Mouse (Mus musculus): ENCODE measurements at regions not wholly inside any gene's neighbourhood (a gene's known extent, or its start where the extent isn't known, plus 50 kb on each side); places are given as distances from the start of the nearest gene placed in this dataset.

DNA sequence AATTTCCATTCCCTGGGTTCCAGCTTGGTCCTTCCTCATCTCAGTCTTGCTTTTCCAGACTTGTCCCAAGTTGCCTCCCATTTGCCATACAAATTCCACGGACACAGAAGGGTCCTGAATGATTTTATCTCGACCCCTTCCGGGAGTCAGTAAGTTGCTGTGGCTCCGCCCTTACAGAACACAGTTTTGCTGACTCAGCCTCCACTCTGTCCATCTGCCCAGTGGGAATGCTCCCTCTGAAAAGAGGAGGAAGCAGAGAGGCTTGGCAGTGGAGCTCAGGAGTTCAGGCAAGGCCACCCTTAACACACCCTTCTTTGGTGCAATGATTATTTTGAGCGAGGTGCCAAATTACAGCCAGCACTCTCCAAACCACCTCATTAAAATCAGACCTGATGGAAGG is 213.9 kb upstream of the Prok2 start:
- H3K4me1 ChIP-seq (ENCODE audit: control insufficient read depth, insufficient read depth), result peaks cover 5% of the 10 kb centered on the region; the same call in 1 of the 2 replicates
- no peaks in the 10 kb centered on the region for H3K36me3 ChIP-seq (replicated peaks; ENCODE audit: control insufficient read depth, insufficient read depth, low read length)
- no peaks in the 10 kb centered on the region for H3K9me3 ChIP-seq (replicated peaks; ENCODE audit: control insufficient read depth, low read length)
- no peak for DNase-seq (ENCODE audit: low spot score)
- no peak overlapping the region for H3K27ac ChIP-seq (ENCODE audit: low read depth)
- H3K9ac ChIP-seq (replicated peaks; ENCODE audit: low read depth, low read length), result no peak overlapping the region
- H3K4me2 ChIP-seq (ENCODE audit: low read depth, low read length), result no peak overlapping the region
- TF ChIP-seq CTCF (IDR thresholded peaks at IDR 0.05; ENCODE audit: low read depth) (no peak), EP300 (IDR thresholded peaks at IDR 0.05; ENCODE audit: low read depth) (no peak)
- 35% methylated on average over 5 of the region's 5 CpGs for WGBS
- 0 out of 2 replicates have a peak, but pooled peaks cover 3% of the 10 kb centered on the region for H3K27me3 ChIP-seq (ENCODE audit: control insufficient read depth, insufficient read depth, low read length)
- ATAC-seq (ENCODE audit: insufficient read depth, low read depth), result no peak
- H3K4me3 ChIP-seq (ENCODE audit: low read depth, low read length), result no peak overlapping the region

DNA sequence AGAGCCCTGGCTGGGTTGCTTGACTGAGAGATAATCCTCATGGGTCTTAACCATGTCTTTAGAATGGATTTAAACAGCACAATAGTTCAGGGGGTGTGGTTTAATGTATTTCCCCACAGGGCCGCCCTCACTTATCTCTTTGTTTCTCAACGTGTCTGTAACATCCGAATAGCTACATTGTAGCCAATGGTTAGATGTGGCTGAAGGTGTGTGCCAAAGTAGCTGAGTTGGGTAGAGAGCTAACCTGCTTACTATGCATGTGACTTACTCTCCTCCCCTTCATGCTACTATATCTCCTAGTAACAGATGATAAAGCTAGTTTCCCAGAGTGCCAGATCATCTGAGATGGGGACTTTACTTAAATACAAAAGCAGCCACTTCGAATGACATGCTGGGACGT is 213.2 kb upstream of the Prok2 start:
- ATAC-seq (ENCODE audit: insufficient read depth, low read depth), result no peak
- no peak overlapping the region for H3K4me3 ChIP-seq (ENCODE audit: low read depth, low read length)
- no peak overlapping the region for H3K4me2 ChIP-seq (ENCODE audit: low read depth, low read length)
- H3K27me3 ChIP-seq (ENCODE audit: control insufficient read depth, insufficient read depth, low read length), result 0 out of 2 replicates have a peak, but pooled peaks cover 3% of the 10 kb centered on the region
- H3K9me3 ChIP-seq (replicated peaks; ENCODE audit: control insufficient read depth, low read length), result no peaks in the 10 kb centered on the region
- no peak overlapping the region for H3K9ac ChIP-seq (replicated peaks; ENCODE audit: low read depth, low read length)
- no peak for DNase-seq (ENCODE audit: low spot score)
- H3K27ac ChIP-seq (ENCODE audit: low read depth), result no peak overlapping the region
- peaks cover 11% of the 10 kb centered on the region; the same call in 1 of the 2 replicates for H3K4me1 ChIP-seq (ENCODE audit: control insufficient read depth, insufficient read depth)
- no peak for TF ChIP-seq EP300 (IDR thresholded peaks at IDR 0.05; ENCODE audit: low read depth)
- TF ChIP-seq CTCF (IDR thresholded peaks at IDR 0.05; ENCODE audit: low read depth), result no peak
- WGBS, result 51% methylated on average over 5 of the region's 5 CpGs
- no peaks in the 10 kb centered on the region for H3K36me3 ChIP-seq (replicated peaks; ENCODE audit: control insufficient read depth, insufficient read depth, low read length)

DNA sequence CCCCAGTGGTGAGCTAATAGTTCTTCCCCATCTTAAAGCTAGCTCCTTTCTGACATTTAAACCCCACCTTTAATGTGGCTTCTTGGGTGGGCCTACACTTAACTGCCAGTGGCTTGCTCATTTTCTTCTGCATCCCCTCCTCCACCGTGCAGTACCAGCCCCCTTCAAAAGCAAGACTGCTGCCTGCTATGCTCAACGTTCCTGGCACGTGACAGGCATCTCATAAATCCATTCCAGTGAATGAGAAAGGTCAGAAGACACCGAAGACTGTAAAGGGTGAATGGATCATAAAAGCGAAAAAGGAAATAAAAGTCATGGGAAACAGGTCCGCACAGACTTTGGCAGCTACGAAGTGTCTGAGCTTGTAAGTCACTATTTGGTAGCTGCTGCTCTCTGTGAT is 212.8 kb upstream of the Prok2 start:
- Histone ChIP-seq H3K4me2 (ENCODE audit: low read depth, low read length) (no peak overlapping the region), H3K4me3 (ENCODE audit: low read depth, low read length) (no peak overlapping the region), H3K27ac (ENCODE audit: low read depth) (no peak overlapping the region), H3K4me1 (ENCODE audit: control insufficient read depth, insufficient read depth) (peaks cover 14% of the 10 kb centered on the region), H3K9ac (replicated peaks; ENCODE audit: low read depth, low read length) (no peak overlapping the region), H3K9me3 (replicated peaks; ENCODE audit: control insufficient read depth, low read length) (no peaks in the 10 kb centered on the region), H3K27me3 (ENCODE audit: control insufficient read depth, insufficient read depth, low read length) (0 out of 2 replicates have a peak, but pooled peaks cover 3% of the 10 kb centered on the region), H3K36me3 (replicated peaks; ENCODE audit: control insufficient read depth, insufficient read depth, low read length) (no peaks in the 10 kb centered on the region)
- WGBS, result 62% methylated on average over 7 of the region's 7 CpGs
- DNase-seq (ENCODE audit: low spot score) (no peak), ATAC-seq (ENCODE audit: insufficient read depth, low read depth) (no peak)
- TF ChIP-seq CTCF (IDR thresholded peaks at IDR 0.05; ENCODE audit: low read depth) (no peak), EP300 (IDR thresholded peaks at IDR 0.05; ENCODE audit: low read depth) (no peak)

DNA sequence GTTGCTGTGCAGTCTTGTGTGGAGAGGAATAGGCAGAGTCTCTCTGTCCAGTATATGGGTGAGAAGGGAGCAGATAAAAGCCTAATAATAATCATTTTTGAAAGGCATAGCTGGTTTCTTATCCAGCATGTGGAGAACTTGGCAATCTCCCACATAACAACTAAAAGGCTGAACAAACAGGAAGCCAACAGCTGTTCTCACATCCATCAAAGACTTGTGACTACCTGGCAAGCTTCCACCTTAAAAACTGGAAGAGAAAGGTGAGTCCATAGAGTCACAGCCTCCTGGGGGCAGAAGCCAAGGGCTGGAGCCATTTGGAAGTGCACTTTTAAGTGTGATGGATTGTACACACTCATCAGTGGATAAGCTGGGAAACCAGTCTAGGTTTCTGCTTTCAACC is 210.5 kb upstream of the Prok2 start:
- no peak for ATAC-seq (ENCODE audit: insufficient read depth, low read depth)
- TF ChIP-seq EP300 (IDR thresholded peaks at IDR 0.05; ENCODE audit: low read depth), result no peak
- TF ChIP-seq CTCF (IDR thresholded peaks at IDR 0.05; ENCODE audit: low read depth), result no peak
- Histone ChIP-seq H3K4me2 (ENCODE audit: low read depth, low read length) (no peak overlapping the region), H3K4me3 (ENCODE audit: low read depth, low read length) (no peak overlapping the region), H3K9ac (replicated peaks; ENCODE audit: low read depth, low read length) (no peak overlapping the region), H3K4me1 (ENCODE audit: control insufficient read depth, insufficient read depth) (peaks cover 31% of the 10 kb centered on the region), H3K27me3 (ENCODE audit: control insufficient read depth, insufficient read depth, low read length) (0 out of 2 replicates have a peak, but pooled peaks cover 3% of the 10 kb centered on the region), H3K9me3 (replicated peaks; ENCODE audit: control insufficient read depth, low read length) (no peaks in the 10 kb centered on the region), H3K36me3 (replicated peaks; ENCODE audit: control insufficient read depth, insufficient read depth, low read length) (no peaks in the 10 kb centered on the region), H3K27ac (ENCODE audit: low read depth) (no peak overlapping the region)
- DNase-seq (ENCODE audit: low spot score), result no peak

DNA sequence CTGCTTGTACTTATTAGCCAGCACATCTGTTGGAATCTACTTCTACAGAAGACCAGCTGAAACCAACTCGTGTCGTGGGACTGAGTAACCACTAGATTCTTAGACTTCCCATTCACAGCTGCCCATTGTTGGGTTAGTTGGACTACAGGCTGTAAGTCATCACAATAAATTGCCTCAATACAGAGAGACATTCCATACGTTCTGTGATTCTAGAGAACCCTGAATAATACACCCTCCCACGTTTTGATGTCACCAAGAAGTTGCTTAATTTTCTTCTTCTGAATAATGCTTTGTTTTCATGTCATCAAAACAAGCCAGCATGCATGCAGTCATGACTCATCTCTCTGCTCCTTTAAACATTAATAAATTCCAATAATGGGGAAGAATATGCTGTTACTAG is 209.2 kb upstream of the Prok2 start:
- H3K27me3 ChIP-seq (ENCODE audit: control insufficient read depth, insufficient read depth, low read length), result 0 out of 2 replicates have a peak, but pooled peaks cover 3% of the 10 kb centered on the region
- no peak for ATAC-seq (ENCODE audit: insufficient read depth, low read depth)
- no peak overlapping the region for H3K27ac ChIP-seq (ENCODE audit: low read depth)
- no peaks in the 10 kb centered on the region for H3K36me3 ChIP-seq (replicated peaks; ENCODE audit: control insufficient read depth, insufficient read depth, low read length)
- TF ChIP-seq EP300 (IDR thresholded peaks at IDR 0.05; ENCODE audit: low read depth) (no peak), CTCF (IDR thresholded peaks at IDR 0.05; ENCODE audit: low read depth) (no peak)
- no peak for DNase-seq (ENCODE audit: low spot score)
- peaks cover 31% of the 10 kb centered on the region for H3K4me1 ChIP-seq (ENCODE audit: control insufficient read depth, insufficient read depth)
- 88% methylated on average over 4 of the region's 4 CpGs for WGBS
- no peak overlapping the region for H3K4me2 ChIP-seq (ENCODE audit: low read depth, low read length)
- no peak overlapping the region for H3K4me3 ChIP-seq (ENCODE audit: low read depth, low read length)
- H3K9ac ChIP-seq (replicated peaks; ENCODE audit: low read depth, low read length), result no peak overlapping the region
- H3K9me3 ChIP-seq (replicated peaks; ENCODE audit: control insufficient read depth, low read length), result no peaks in the 10 kb centered on the region

DNA sequence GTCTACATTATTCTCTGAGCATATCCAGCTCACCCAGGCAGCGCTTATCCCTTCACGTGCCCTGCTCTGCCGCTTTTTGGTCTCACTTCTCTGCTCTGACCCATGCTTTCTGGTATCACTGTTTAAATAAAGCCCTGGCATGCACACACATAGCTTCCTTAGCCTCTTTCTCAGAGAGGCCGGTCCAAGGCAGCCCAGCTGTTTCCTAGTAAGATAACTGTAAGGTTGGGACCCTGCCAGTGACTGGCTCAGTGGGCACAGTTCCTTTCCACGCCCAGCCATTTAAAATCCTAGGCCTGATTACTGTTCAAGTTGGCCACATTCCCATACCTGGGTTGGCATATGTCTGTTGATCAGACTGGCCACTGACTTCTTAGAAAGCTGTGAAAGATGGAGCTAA is 208.2 kb upstream of the Prok2 start:
- Histone ChIP-seq H3K4me1 (ENCODE audit: control insufficient read depth, insufficient read depth) (peaks cover 36% of the 10 kb centered on the region), H3K9ac (replicated peaks; ENCODE audit: low read depth, low read length) (no peak overlapping the region), H3K9me3 (replicated peaks; ENCODE audit: control insufficient read depth, low read length) (no peaks in the 10 kb centered on the region), H3K27ac (ENCODE audit: low read depth) (peak overlapping the region; percentile 57), H3K4me3 (ENCODE audit: low read depth, low read length) (no peak overlapping the region), H3K36me3 (replicated peaks; ENCODE audit: control insufficient read depth, insufficient read depth, low read length) (no peaks in the 10 kb centered on the region), H3K4me2 (ENCODE audit: low read depth, low read length) (peak overlapping the region; percentile 21), H3K27me3 (ENCODE audit: control insufficient read depth, insufficient read depth, low read length) (0 out of 2 replicates have a peak, but pooled peaks cover 3% of the 10 kb centered on the region)
- TF ChIP-seq EP300 (IDR thresholded peaks at IDR 0.05; ENCODE audit: low read depth) (no peak), CTCF (IDR thresholded peaks at IDR 0.05; ENCODE audit: low read depth) (no peak; the same call in 1 of the 2 replicates)
- ATAC-seq (ENCODE audit: insufficient read depth, low read depth) (peak; percentile 75), DNase-seq (ENCODE audit: low spot score) (no peak)
- WGBS, result 18% methylated on average over 5 of the region's 5 CpGs
